ENCODE assay signal across 8 mouse cellular contexts in the genomic region with DNA sequence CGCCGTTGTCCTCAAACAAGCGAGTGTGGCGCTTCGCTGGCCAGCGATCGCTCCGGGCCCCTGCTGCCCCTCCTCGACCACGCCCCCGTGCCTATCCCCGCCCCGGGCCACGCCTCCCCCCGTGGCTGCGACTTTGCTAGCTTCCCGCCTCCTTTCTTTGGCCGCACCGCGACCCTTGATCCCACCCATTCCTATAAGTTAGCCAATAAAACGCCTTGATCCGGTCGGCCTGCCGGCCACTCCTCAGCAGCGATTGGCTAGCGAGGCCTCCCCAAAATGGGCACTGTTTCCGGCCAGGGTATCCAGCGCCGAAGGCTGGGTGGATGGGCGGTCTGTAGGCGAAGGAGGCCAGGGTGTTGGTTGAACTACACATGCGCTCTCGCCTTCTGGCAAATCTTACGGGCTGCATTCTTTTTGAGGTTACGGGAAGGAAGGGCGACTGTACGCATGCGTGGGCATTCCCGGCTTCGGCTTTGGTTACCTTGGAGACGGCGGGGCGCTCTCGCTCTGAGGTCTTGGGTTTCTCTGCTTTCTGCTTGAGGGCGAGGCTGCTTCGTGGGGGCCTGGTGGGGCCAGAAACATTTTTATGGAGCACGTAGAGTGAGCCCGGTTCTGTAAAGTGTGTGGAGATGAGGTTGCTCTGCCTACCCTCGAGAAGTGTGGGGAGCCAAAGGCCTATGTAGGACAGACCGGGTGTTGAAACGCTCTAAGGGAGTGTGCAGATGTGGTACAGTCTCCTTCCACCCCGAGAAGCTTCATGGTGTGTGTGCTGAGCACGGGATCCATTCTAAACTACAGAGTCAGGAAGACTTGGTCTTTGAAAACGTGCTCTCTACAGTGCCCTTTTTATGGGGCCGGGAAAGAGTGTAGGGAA. TPM values are rescaled to one million over a fixed set of nuclear protein-coding genes. Genes with fewer than 3 reads are reported as not detected.
DNase-seq lines count a peak whose midpoint lies in the region; ATAC-seq and TF ChIP-seq lines count a peak whose summit lies in the region.

TSS of gene Map3k14 (minus strand) at position 127 of the 874 bp plus-strand sequence.

- peak; percentile 99 to 100 for DNase-seq in gastrocnemius, adult 8-10 months (ENCODE audit: low spot score in 2 of 2)
- peak; percentile 98 for DNase-seq in hindlimb bud, embryonic 11.5 days (ENCODE audit: extremely low spot score, low read depth, low spot score)
- peak; percentile 94 to 99 for DNase-seq in left cerebral cortex, adult 8-10 months (ENCODE audit: low spot score in 2 of 2)
- peak; percentile 99 to 100 for DNase-seq in right cerebral cortex, postnatal 10 days (ENCODE audit: low spot score in 2 of 2)
- DNase-seq in urinary bladder, postnatal 25 days (ENCODE audit: low spot score): peak; percentile 99

- no peaks in the 10 kb centered on the region for H3K9me3 ChIP-seq in megakaryocyte, embryonic 14.5 days

- no peaks in the 10 kb centered on the region for H3K36me3 ChIP-seq in megakaryocyte, embryonic 14.5 days (replicated peaks; ENCODE audit: low read length)

- H3K27ac ChIP-seq in cortical plate, adult 2 months (ENCODE audit: insufficient read depth, low read length): peak within 1 kb of the TSS; percentile 14; the same call in 1 of the 2 replicates

- peaks cover 13% of the 10 kb centered on the region for H3K27me3 ChIP-seq in megakaryocyte, embryonic 14.5 days (replicated peaks)

- H3K4me1 ChIP-seq in cortical plate, adult 2 months (ENCODE audit: control insufficient read depth, insufficient read depth, low read length): 0 out of 2 replicates have a peak, but pooled peaks cover 3% of the 10 kb centered on the region
- H3K4me1 ChIP-seq in megakaryocyte, embryonic 14.5 days: peaks cover 65% of the 10 kb centered on the region

- TF ChIP-seq CTCF in cortical plate, adult 2 months (IDR thresholded peaks at IDR 0.05; ENCODE audit: extremely low read depth, insufficient read depth, low read length): no peak

- H3K4me3 ChIP-seq in cortical plate, adult 2 months (ENCODE audit: insufficient read depth, low read length): peak within 1 kb of the TSS; percentile 93
- H3K4me3 ChIP-seq in megakaryocyte, embryonic 14.5 days (replicated peaks): peak within 1 kb of the TSS; percentile 97

- ATAC-seq in activated CD4-positive, CD25-positive, alpha-beta regulatory T cell, adult 4 months: peak; percentile 88

- peak; percentile 68; the same call in 1 of the 2 replicates for TF ChIP-seq POLR2A in cortical plate, adult 2 months (IDR thresholded peaks at IDR 0.05; ENCODE audit: extremely low read depth, insufficient read depth, low read length)

RNA-seq across cellular contexts. Expression of gene Map3k14, which starts in this region (rescaled TPM):
- 10 to 100 TPM; 22.0 to 28.9 TPM for polyA plus RNA-seq in activated CD4-positive, CD25-positive, alpha-beta regulatory T cell, adult 4 months (2017; shearing (Covaris generic))
- 2.8 and 3.4 TPM in 2 replicates for polyA plus RNA-seq in cortical plate, adult 2 months (2012; rRNA removed)
- 1 to 10 TPM; 3.0 to 4.9 (median 4.2) TPM for total RNA-seq in gastrocnemius, adult 8-10 months (2022)
- total RNA-seq in left cerebral cortex, adult 8-10 months (2022): 1 to 10 TPM; 3.1 to 6.5 (median 5.0) TPM
- 1.0 and 2.3 TPM in 2 replicates for polyA plus RNA-seq in megakaryocyte, embryonic 14.5 days (2012; ENCODE audit: insufficient read depth, low replicate concordance)

Comparison
In these comparisons a context has a peak if more than half of its experiments do, and no peak if none do; other contexts are left out.
1. Peak in every context shown above with its lines: DNase-seq, ATAC-seq, H3K4me3 ChIP-seq and H3K27ac ChIP-seq.